Mouse (Mus musculus): ENCODE results near the gene Pcbp2. TPM values are rescaled to one million over a fixed set of nuclear protein-coding genes. Genes with fewer than 3 reads are reported as not detected.
A peak's percentile ranks its signal among the peaks of the same experiment; 100 is the strongest.

Pcbp2 gene
- polyA plus RNA-seq, 1 experiment = 264 TPM

DNA sequence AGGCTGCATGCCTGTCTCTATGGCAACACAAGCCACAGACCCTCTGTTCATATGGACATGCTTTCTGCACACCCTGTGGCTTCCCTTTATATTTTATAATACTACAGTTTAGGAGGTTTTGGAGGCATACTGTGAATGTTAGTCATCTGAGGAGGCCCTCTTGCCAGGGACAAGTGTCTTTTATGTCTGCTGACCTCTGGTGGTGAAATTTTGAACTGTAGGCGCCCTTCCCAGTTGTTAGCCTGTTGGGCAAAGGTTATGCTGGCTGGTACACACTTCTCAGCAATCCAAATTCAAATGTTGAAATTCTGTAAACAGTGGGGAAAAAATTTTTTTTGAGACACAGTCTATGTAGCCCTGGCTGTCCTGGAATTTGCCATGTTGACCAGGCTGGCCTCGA, 27.8 kb upstream of the Pcbp2 start:
- Histone ChIP-seq H3K4me3 (replicated peaks; ENCODE audit: control insufficient read depth, low read depth, low read length) (no peak overlapping the region), H3K4me1 (ENCODE audit: control insufficient read depth, insufficient read depth, low read length) (no peaks in the 10 kb centered on the region), H3K27ac (ENCODE audit: control insufficient read depth, insufficient read depth, low read depth, low read length, poor library complexity) (no peak overlapping the region)
- TF ChIP-seq POLR2A (IDR thresholded peaks at IDR 0.05; ENCODE audit: borderline replicate concordance, control insufficient read depth, low read depth, low read length) = no peak
- TF ChIP-seq CTCF (IDR thresholded peaks at IDR 0.05; ENCODE audit: control insufficient read depth, insufficient read depth, low read length) = peak; percentile 46
- WGBS = 47% methylated on average over 2 of the region's 2 CpGs

DNA sequence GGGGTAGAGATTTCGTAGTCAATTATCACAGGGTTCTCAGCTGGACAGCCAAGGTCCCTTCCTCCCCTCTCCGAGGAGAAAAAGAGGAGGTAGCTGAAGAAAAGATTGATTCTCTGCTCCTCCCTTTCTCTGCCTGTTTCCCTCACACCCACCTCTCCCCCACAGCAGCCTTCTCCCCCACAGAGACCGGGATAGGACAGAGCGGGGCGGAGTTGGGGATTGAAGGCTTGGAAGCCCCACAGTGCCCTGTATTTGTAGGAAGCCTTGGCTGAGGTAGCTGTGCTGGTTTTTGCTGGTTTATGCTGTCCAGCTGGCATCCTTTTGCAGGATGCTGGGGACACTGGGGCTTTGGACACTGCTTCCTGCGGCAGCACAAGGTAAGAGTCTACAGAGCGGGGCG, 25.2 kb upstream of the Pcbp2 start, which contains the start of gene Amhr2:
Gene Amhr2, plus strand, starts transcription at position 222 of the 400 bp plus-strand sequence.
- H3K4me3 ChIP-seq (replicated peaks; ENCODE audit: control insufficient read depth, low read depth, low read length) = no peak within 1 kb of the TSS
- H3K27ac ChIP-seq (ENCODE audit: control insufficient read depth, insufficient read depth, low read depth, low read length, poor library complexity) = no peak within 1 kb of the TSS
- TF ChIP-seq CTCF (IDR thresholded peaks at IDR 0.05; ENCODE audit: control insufficient read depth, insufficient read depth, low read length) (no peak), POLR2A (IDR thresholded peaks at IDR 0.05; ENCODE audit: borderline replicate concordance, control insufficient read depth, low read depth, low read length) (no peak)
- no peaks in the 10 kb centered on the region for H3K4me1 ChIP-seq (ENCODE audit: control insufficient read depth, insufficient read depth, low read length)
- 80% methylated on average over 8 of the region's 8 CpGs for WGBS

DNA sequence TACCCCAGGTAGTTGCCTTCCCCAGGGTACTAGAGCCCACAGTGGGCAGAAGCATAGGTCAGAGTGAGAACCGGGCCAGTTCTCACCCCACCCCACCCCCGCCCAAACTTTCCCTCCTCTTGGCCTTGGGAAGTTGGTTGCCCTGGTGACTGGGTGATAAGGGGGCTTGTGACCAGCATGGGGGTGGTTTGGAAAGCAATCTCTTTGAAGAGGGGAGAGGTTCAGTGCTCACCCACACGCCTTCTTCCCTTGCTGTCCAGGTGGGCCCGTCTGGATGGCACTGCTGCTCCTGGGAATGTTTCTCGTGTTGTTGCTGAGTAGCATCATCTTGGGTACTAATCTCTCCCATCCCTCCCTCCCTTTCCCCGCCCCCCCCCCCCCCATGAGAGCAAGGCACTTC, 23.9 kb upstream of the Pcbp2 start:
- no peak overlapping the region for H3K27ac ChIP-seq (ENCODE audit: control insufficient read depth, insufficient read depth, low read depth, low read length, poor library complexity)
- WGBS = 65% methylated on average over 6 of the region's 6 CpGs
- TF ChIP-seq CTCF (IDR thresholded peaks at IDR 0.05; ENCODE audit: control insufficient read depth, insufficient read depth, low read length) = no peak
- TF ChIP-seq POLR2A (IDR thresholded peaks at IDR 0.05; ENCODE audit: borderline replicate concordance, control insufficient read depth, low read depth, low read length) = no peak
- no peak overlapping the region for H3K4me3 ChIP-seq (replicated peaks; ENCODE audit: control insufficient read depth, low read depth, low read length)
- H3K4me1 ChIP-seq (ENCODE audit: control insufficient read depth, insufficient read depth, low read length) = no peaks in the 10 kb centered on the region

DNA sequence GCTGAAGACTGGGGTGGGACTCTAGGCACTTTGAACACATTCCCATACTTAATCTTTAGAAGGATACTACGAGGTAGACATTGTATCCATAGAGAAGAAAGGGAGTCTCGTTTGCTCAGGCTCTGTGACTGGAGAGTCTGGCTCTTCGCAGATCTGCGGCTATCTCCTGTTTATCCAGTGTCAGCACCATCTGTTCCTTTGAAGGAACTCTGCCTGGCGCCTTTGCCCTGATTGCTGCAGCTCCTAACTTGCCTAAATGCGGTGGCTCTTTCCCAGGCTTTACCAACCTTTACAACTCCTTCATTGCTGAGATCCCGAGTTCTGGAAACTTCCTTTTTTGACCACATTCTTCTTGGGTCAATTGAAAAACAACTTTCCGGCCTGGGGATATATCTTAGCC, 21.0 kb upstream of the Pcbp2 start:
- no peak for TF ChIP-seq CTCF (IDR thresholded peaks at IDR 0.05; ENCODE audit: control insufficient read depth, insufficient read depth, low read length)
- no peak for TF ChIP-seq POLR2A (IDR thresholded peaks at IDR 0.05; ENCODE audit: borderline replicate concordance, control insufficient read depth, low read depth, low read length)
- H3K27ac ChIP-seq (ENCODE audit: control insufficient read depth, insufficient read depth, low read depth, low read length, poor library complexity) = no peak overlapping the region
- WGBS = 73% methylated on average over 8 of the region's 8 CpGs
- no peaks in the 10 kb centered on the region for H3K4me1 ChIP-seq (ENCODE audit: control insufficient read depth, insufficient read depth, low read length)
- H3K4me3 ChIP-seq (replicated peaks; ENCODE audit: control insufficient read depth, low read depth, low read length) = no peak overlapping the region

DNA sequence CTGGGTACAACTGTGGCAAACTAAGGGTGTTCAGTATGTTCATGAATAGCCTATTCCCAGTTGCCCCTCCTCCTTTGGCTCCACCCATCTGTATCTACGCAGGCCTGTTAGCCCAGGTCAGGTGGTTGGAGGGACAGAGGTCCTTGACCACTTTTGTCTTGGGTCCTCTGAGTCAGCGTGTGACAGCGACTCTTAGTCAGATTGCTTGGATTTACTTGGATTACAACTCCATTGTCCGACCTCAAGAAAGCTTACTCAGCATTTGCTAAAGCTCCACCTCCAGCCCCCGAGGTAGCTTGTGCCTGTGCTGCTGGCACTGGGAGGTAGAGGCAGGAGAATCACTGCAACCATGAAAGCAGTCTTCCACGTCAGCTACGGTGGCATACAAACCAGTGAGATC, 19.4 kb upstream of the Pcbp2 start:
- 52% methylated on average over 7 of the region's 7 CpGs for WGBS
- Histone ChIP-seq H3K27ac (ENCODE audit: control insufficient read depth, insufficient read depth, low read depth, low read length, poor library complexity) (no peak overlapping the region), H3K4me3 (replicated peaks; ENCODE audit: control insufficient read depth, low read depth, low read length) (no peak overlapping the region), H3K4me1 (ENCODE audit: control insufficient read depth, insufficient read depth, low read length) (no peaks in the 10 kb centered on the region)
- no peak for TF ChIP-seq CTCF (IDR thresholded peaks at IDR 0.05; ENCODE audit: control insufficient read depth, insufficient read depth, low read length)
- TF ChIP-seq POLR2A (IDR thresholded peaks at IDR 0.05; ENCODE audit: borderline replicate concordance, control insufficient read depth, low read depth, low read length) = no peak

DNA sequence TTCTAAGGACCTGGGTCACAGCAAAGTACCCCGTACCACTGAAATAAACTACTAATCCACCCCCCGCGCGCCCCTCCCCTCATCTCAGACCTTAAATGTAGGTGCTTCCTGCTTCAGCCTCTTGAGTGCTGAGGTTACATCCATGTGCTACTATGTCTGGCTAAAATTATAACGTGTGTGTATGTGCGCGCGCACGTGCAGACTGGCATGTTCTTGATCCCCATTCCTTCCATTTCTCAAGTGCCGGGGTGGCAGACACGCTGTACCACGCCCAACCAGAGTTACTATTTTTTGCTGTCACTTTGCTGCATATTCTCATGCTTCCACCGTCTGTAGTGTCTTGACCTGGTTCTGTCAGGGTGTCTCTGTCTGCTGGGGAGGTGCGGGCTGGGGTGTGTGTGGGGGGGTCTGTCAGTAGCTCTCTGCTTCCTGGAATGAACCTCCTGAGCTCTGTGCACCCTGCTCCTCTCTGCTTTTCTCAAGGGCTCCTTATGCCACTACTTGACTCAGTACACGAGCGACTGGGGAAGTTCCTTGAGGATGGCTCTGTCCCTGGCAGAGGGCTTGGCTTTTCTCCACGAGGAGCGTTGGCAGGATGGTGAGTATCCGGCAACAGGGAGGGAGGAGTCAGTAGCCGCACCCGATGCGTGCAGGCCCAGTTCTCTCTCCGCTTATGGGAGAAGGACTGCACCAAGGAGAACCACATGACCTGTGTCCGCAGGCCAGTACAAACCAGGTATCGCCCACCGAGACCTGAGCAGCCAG, 18.5 kb upstream of the Pcbp2 start:
- no peak overlapping the region for H3K27ac ChIP-seq (ENCODE audit: control insufficient read depth, insufficient read depth, low read depth, low read length, poor library complexity)
- H3K4me1 ChIP-seq (ENCODE audit: control insufficient read depth, insufficient read depth, low read length) = no peaks in the 10 kb centered on the region
- H3K4me3 ChIP-seq (replicated peaks; ENCODE audit: control insufficient read depth, low read depth, low read length) = no peak overlapping the region
- 86% methylated on average over 26 of the region's 26 CpGs for WGBS
- no peak for TF ChIP-seq CTCF (IDR thresholded peaks at IDR 0.05; ENCODE audit: control insufficient read depth, insufficient read depth, low read length)
- TF ChIP-seq POLR2A (IDR thresholded peaks at IDR 0.05; ENCODE audit: borderline replicate concordance, control insufficient read depth, low read depth, low read length) = no peak

DNA sequence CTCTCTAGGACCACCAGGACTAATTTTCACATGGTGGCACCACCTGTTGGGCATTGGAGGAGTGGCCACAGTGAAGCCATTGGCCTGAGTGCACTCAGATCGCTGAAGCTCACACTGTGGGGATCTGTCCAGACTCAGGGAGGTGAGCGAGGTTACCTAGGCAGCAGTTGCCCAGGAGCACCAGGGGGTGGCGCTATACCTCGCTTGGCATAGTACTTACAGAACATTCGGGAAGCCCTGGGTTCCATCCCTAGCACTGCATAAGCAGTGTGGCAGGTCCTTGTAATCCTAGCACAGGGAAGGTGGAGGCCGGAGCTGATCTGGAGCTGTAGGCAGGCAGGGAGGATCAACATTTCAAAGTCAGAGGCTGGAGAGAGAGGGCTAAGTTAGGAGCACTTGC, 14.3 kb upstream of the Pcbp2 start:
- Histone ChIP-seq H3K4me3 (replicated peaks; ENCODE audit: control insufficient read depth, low read depth, low read length) (no peak overlapping the region), H3K4me1 (ENCODE audit: control insufficient read depth, insufficient read depth, low read length) (peaks cover 2% of the 10 kb centered on the region), H3K27ac (ENCODE audit: control insufficient read depth, insufficient read depth, low read depth, low read length, poor library complexity) (no peak overlapping the region)
- WGBS = 61% methylated on average over 6 of the region's 6 CpGs
- TF ChIP-seq CTCF (IDR thresholded peaks at IDR 0.05; ENCODE audit: control insufficient read depth, insufficient read depth, low read length) = peak; percentile 68
- TF ChIP-seq POLR2A (IDR thresholded peaks at IDR 0.05; ENCODE audit: borderline replicate concordance, control insufficient read depth, low read depth, low read length) = no peak

DNA sequence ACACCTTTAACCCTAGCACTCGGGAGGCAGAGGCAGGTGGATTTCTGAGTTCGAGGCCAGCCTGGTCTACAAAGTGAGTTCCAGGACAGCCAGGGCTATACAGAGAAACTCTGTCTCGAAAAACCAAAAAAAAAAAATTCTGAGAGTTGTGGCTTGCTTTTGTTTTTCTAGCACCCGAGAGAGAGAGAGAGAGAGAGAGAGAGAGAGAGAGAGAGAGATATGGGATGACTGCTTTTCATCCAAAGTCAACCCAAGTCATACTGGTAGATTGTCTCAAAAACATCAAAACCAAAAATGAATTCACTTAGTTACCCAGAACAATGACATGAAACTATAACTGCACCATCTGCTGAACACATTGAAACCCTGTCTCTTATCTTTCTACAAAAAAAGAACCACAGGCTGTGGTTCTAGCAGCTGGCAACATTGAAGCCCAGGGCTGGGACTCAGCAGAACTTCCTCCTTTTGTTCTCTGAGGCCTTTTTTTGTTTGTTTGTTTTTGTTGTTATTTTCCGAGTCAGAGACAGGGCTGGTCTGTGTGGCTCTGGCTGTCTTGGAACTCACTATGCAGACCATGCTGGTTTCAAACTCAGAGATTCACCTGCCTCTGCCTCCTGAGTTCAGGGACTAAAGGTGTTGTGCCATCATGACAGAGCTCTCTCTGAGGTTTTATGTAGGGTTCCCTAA, 12.1 kb upstream of the Pcbp2 start:
- peaks cover 2% of the 10 kb centered on the region for H3K4me1 ChIP-seq (ENCODE audit: control insufficient read depth, insufficient read depth, low read length)
- no peak for TF ChIP-seq CTCF (IDR thresholded peaks at IDR 0.05; ENCODE audit: control insufficient read depth, insufficient read depth, low read length)
- TF ChIP-seq POLR2A (IDR thresholded peaks at IDR 0.05; ENCODE audit: borderline replicate concordance, control insufficient read depth, low read depth, low read length) = no peak
- peak overlapping the region; percentile 83 for H3K27ac ChIP-seq (ENCODE audit: control insufficient read depth, insufficient read depth, low read depth, low read length, poor library complexity)
- peak overlapping the region; percentile 36 for H3K4me3 ChIP-seq (replicated peaks; ENCODE audit: control insufficient read depth, low read depth, low read length)
- 20% methylated on average over 5 of the region's 5 CpGs for WGBS
